Mouse (Mus musculus): ENCODE measurements around the gene Pigb.

Gene Pigb

GRCm38 (mm10) chr9:72992576-72992975, 47.6 kb downstream of the Pigb start:
- no peak for DNase-seq (ENCODE audit: low spot score)

GRCm38 (mm10) chr9:72991420-72991819, 48.8 kb downstream of the Pigb start:
- DNase-seq (ENCODE audit: low spot score): no peak

GRCm38 (mm10) chr9:72988706-72989105, 51.5 kb downstream of the Pigb start:
- no peak for DNase-seq (ENCODE audit: low spot score)

GRCm38 (mm10) chr9:72987703-72988102, 52.5 kb downstream of the Pigb start:
- no peak for DNase-seq (ENCODE audit: low spot score)

- peak; percentile 87 for DNase-seq (ENCODE audit: low spot score)
These were observed 54.6 kb downstream of the Pigb start, which contains the start of the genes Ccpg1os and Ccpg1 for GRCm38 (mm10) chr9:72985250-72986220. Ccpg1os (minus strand) TSS chr9:72985382. Ccpg1 (plus strand) TSS chr9:72985429.

GRCm38 (mm10) chr9:72983066-72983465, 57.1 kb downstream of the Pigb start:
- DNase-seq (ENCODE audit: low spot score): no peak

- DNase-seq (ENCODE audit: low spot score): no peak
These were observed 64.9 kb downstream of the Pigb start for GRCm38 (mm10) chr9:72975242-72975641.

- DNase-seq (ENCODE audit: low spot score): no peak
These were observed 65.4 kb downstream of the Pigb start for GRCm38 (mm10) chr9:72974734-72975133.

GRCm38 (mm10) chr9:72972984-72973383, 67.2 kb downstream of the Pigb start:
- no peak for DNase-seq (ENCODE audit: low spot score)

GRCm38 (mm10) chr9:72972435-72972834, 67.7 kb downstream of the Pigb start:
- DNase-seq (ENCODE audit: low spot score): no peak

GRCm38 (mm10) chr9:72969874-72970273, 70.3 kb downstream of the Pigb start:
- DNase-seq (ENCODE audit: low spot score): no peak

GRCm38 (mm10) chr9:72968349-72969061, 71.7 kb downstream of the Pigb start:
- peak; percentile 92 for DNase-seq (ENCODE audit: low spot score)

- DNase-seq (ENCODE audit: low spot score): no peak
These were observed 78.2 kb downstream of the Pigb start for GRCm38 (mm10) chr9:72961959-72962358.

- no peak for DNase-seq (ENCODE audit: low spot score)
These were observed 78.8 kb downstream of the Pigb start for GRCm38 (mm10) chr9:72961346-72961745.

- peak; percentile 44 for DNase-seq (ENCODE audit: low spot score)
These were observed 81.4 kb downstream of the Pigb start, which contains the start of the genes Dyx1c1 and Gm44503 for GRCm38 (mm10) chr9:72958521-72959450. Dyx1c1 (plus strand) TSS chr9:72958785. Gm44503 (plus strand) TSS chr9:72958852.

Measured in layer of hippocampus, adult 9-10 months (tissue).